Mouse (Mus musculus) megakaryocyte, embryonic 14.5 days (primary cell): ENCODE measurements around the gene Terb2.
"Not testable (repeated sequence)": the region's sequence is repeated elsewhere in the genome, so short reads cannot be mapped to it uniquely, and the experiment has no call there.

Experiments used
- FLI1 ChIP-seq: IDR thresholded peaks from 2 replicates; pipeline ENCODE4 v1.6.1; 2012; ENCODE audit warnings: low read length, inconsistent platforms, mixed read lengths
- GATA1 ChIP-seq: IDR thresholded peaks from 3 replicates; pipeline ENCODE4 v1.6.1; 2012; ENCODE audit warnings: mixed read lengths, low read length, inconsistent platforms, borderline replicate concordance

- not testable (repeated sequence) for TF ChIP-seq GATA1, FLI1
Observed at GRCm38 (mm10) chr2:122217075-122217474, 31.0 kb downstream of the Terb2 start.
